Mouse (Mus musculus) intestine, embryonic 15.5 days (tissue): Measurements from ENCODE around the gene Zfp975. TPM values are rescaled to one million over a fixed set of nuclear protein-coding genes. Genes with fewer than 3 reads are reported as not detected.

Experiments
- polyA plus RNA-seq: library from polyadenylated mRNA; unstranded; fragments of >200 nt; fragmentation: Nextera tagmentation; extraction: Ambion mirVana; gene quantifications from 2 replicates; pipeline ENCODE4 v1.2.1, GENCODE M21; 2015

Zfp975 gene
- polyA plus RNA-seq, 1 experiment from 2014 or later = 6.9 TPM

Other genes with a start within 250 kb of the Zfp975 start
- not detected in 2 replicates for gene 4933421I07Rik, start 244.6 kb downstream of the Zfp975 start, polyA plus RNA-seq
- gene Zfp141, start 187.0 kb downstream of the Zfp975 start, polyA plus RNA-seq = 8.3 and 8.4 TPM in 2 replicates
- gene Gm21028, start 114.2 kb downstream of the Zfp975 start, polyA plus RNA-seq = not detected in 2 replicates
- gene Zfp977, start 100.2 kb downstream of the Zfp975 start, polyA plus RNA-seq = 1.5 and 2.0 TPM in 2 replicates
- 3.2 and 3.8 TPM in 2 replicates for gene Zfp976, start 50.2 kb downstream of the Zfp975 start, polyA plus RNA-seq
- not detected in 2 replicates for gene Gm17067, start 34.3 kb upstream of the Zfp975 start, polyA plus RNA-seq
- gene Vmn2r62, start 100.8 kb upstream of the Zfp975 start, polyA plus RNA-seq = not detected in 2 replicates
- gene Gm2381, start 174.5 kb upstream of the Zfp975 start, polyA plus RNA-seq = not detected in 2 replicates
- gene Vmn2r63, start 241.1 kb upstream of the Zfp975 start, polyA plus RNA-seq = not detected in 2 replicates